Mouse (Mus musculus) liver, postnatal 0 days (tissue): Measurements from ENCODE around the gene Fmr1nb.
"Not testable (repeated sequence)": the region's sequence is repeated elsewhere in the genome, so short reads cannot be mapped to it uniquely, and the experiment has no call there.

ENCODE experiments used
- CTCF ChIP-seq: sonication (generic); IDR thresholded peaks from 2 replicates; pipeline ENCODE4 v1.5.1; 2016; ENCODE audit warnings: antibody characterized with exemption, low read depth
- EP300 ChIP-seq: IDR thresholded peaks from 2 replicates; pipeline ENCODE4 v1.6.1; 2016; ENCODE audit warnings: antibody characterized with exemption, low read depth, mild to moderate bottlenecking

DNA sequence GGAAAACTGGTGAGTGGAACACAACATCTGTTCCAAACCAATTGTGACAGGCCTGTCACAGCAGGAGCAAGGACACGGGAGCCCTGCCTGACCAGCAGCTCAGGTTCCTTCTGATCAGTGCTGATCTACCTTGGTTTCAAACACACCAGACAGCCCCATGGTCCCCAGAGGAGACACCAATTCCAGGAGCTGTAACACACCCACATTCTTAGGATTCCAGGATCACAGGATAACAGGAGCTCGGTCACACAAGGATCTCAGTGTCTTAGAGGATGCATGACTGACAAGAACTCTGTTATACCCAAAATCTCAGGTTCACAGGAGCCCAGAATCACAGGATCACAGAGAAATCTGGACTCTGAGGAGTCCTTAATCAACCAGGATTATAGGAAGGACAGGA, 58.8 kb downstream of the Fmr1nb start:
- TF ChIP-seq EP300, CTCF: not testable (repeated sequence)
